8 mouse cellular contexts compared by ENCODE assay signal in genomic region chr11:120254420-120254819, GRCm38 (mm10). TPM values are rescaled to one million over a fixed set of nuclear protein-coding genes. Genes with fewer than 3 reads are reported as not detected.
A peak's percentile ranks its signal among the peaks of the same experiment; 100 is the strongest.
DNase-seq lines count a peak whose midpoint lies in the region; ATAC-seq lines count a peak whose summit lies in the region.
"Had no signal": no experiment of that assay in that cellular context is flagged by ENCODE, and none has a peak within 500 bp of the region (broad histone marks: within the 10 kb centered on the region; RNA-seq: fewer than 3 reads in every experiment).

No protein-coding gene starts in this region.

- no peak overlapping the region for H3K27ac ChIP-seq in heart, embryonic 11.5 days (ENCODE audit: low read depth, low read length)
- H3K27ac ChIP-seq in embryonic facial prominence, embryonic 11.5 days (replicated peaks; ENCODE audit: low read depth, low read length), result no peak overlapping the region
- 0 out of 2 replicates have a peak overlapping the region, but pooled peaks have one; percentile 51 for H3K27ac ChIP-seq in limb, embryonic 11.5 days (replicated peaks; ENCODE audit: low read depth, low read length)
- H3K27ac ChIP-seq: liver, embryonic 13.5 days had no signal

- H3K4me3 ChIP-seq in heart, embryonic 11.5 days (ENCODE audit: low read depth, low read length), result no peak overlapping the region
- H3K4me3 ChIP-seq in embryonic facial prominence, embryonic 11.5 days (ENCODE audit: low read depth, low read length), result no peak overlapping the region
- no peak overlapping the region for H3K4me3 ChIP-seq in limb, embryonic 11.5 days (ENCODE audit: low read depth, low read length)
- H3K4me3 ChIP-seq: liver, embryonic 13.5 days had no signal

- no peaks in the 10 kb centered on the region for H3K36me3 ChIP-seq in heart, embryonic 11.5 days (ENCODE audit: control insufficient read depth, insufficient read depth, low read length)
- no peaks in the 10 kb centered on the region for H3K36me3 ChIP-seq in embryonic facial prominence, embryonic 11.5 days (replicated peaks; ENCODE audit: control insufficient read depth, insufficient read depth, low read depth, low read length)
- H3K36me3 ChIP-seq in limb, embryonic 11.5 days (ENCODE audit: control insufficient read depth, insufficient read depth, low read length), result no peaks in the 10 kb centered on the region
- H3K36me3 ChIP-seq: liver, embryonic 13.5 days had no signal

- no peak overlapping the region for H3K4me2 ChIP-seq in heart, embryonic 11.5 days
- H3K4me2 ChIP-seq in embryonic facial prominence, embryonic 11.5 days (ENCODE audit: low read depth, low read length), result 0 out of 2 replicates have a peak overlapping the region, but pooled peaks have one; percentile 4
- H3K4me2 ChIP-seq in limb, embryonic 11.5 days (ENCODE audit: low read depth, severe bottlenecking), result no peak overlapping the region
- H3K4me2 ChIP-seq: liver, embryonic 13.5 days had no signal

- H3K4me1 ChIP-seq in heart, embryonic 11.5 days (ENCODE audit: control insufficient read depth, insufficient read depth, low read length), result peaks cover 66% of the 10 kb centered on the region
- peaks cover 26% of the 10 kb centered on the region for H3K4me1 ChIP-seq in embryonic facial prominence, embryonic 11.5 days (ENCODE audit: control insufficient read depth, insufficient read depth, low read length)
- peaks cover 85% of the 10 kb centered on the region for H3K4me1 ChIP-seq in limb, embryonic 11.5 days (ENCODE audit: control insufficient read depth, insufficient read depth, low read length)

- peak overlapping the region; percentile 22; the same call in 1 of the 2 replicates for H3K9ac ChIP-seq in heart, embryonic 11.5 days (ENCODE audit: low read depth, low read length)
- H3K9ac ChIP-seq in embryonic facial prominence, embryonic 11.5 days (replicated peaks; ENCODE audit: low read length), result no peak overlapping the region
- no peak overlapping the region for H3K9ac ChIP-seq in limb, embryonic 11.5 days (ENCODE audit: low read length)
- H3K9ac ChIP-seq: liver, embryonic 13.5 days had no signal

- WGBS in heart, embryonic 11.5 days (ENCODE audit: insufficient replicate concordance), result 72% methylated on average over 11 of the region's 11 CpGs
- 63% methylated on average over 11 of the region's 11 CpGs for WGBS in embryonic facial prominence, embryonic 11.5 days
- 66% methylated on average over 11 of the region's 11 CpGs for WGBS in limb, embryonic 11.5 days

- H3K9me3 ChIP-seq in heart, embryonic 11.5 days (replicated peaks; ENCODE audit: control insufficient read depth, low read length), result no peaks in the 10 kb centered on the region
- H3K9me3 ChIP-seq in embryonic facial prominence, embryonic 11.5 days (replicated peaks; ENCODE audit: control insufficient read depth, low read length), result no peaks in the 10 kb centered on the region
- H3K9me3 ChIP-seq in limb, embryonic 11.5 days (ENCODE audit: control insufficient read depth, low read length), result no peaks in the 10 kb centered on the region
- H3K9me3 ChIP-seq: liver, embryonic 13.5 days had no signal

- no peak for DNase-seq in heart, adult 8-10 months (ENCODE audit: low spot score)
- DNase-seq in 3T3-L1 (ENCODE audit: low read depth, low spot score), result peak; percentile 33
- no peak for DNase-seq in embryonic facial prominence, embryonic 11.5 days (ENCODE audit: low spot score)
- DNase-seq in limb, embryonic 11.5 days (ENCODE audit: low spot score), result no peak
- no peak for DNase-seq in thymus, postnatal 4 days
- DNase-seq: liver, embryonic 13.5 days had no signal

- ATAC-seq in heart, embryonic 11.5 days (replicated peaks; ENCODE audit: insufficient number of reproducible peaks, low FRiP score, low TSS enrichment), result no peak
- ATAC-seq in embryonic facial prominence, embryonic 11.5 days (replicated peaks; ENCODE audit: insufficient number of reproducible peaks, low FRiP score, low TSS enrichment, low read depth), result no peak
- no peak for ATAC-seq in limb, embryonic 11.5 days (ENCODE audit: insufficient number of reproducible peaks, low FRiP score, low TSS enrichment, low read depth)
- ATAC-seq in monocyte, adult 5-6 weeks (replicated peaks; ENCODE audit: insufficient number of reproducible peaks, low FRiP score, low TSS enrichment, poor library complexity, severe bottlenecking), result no peak

- no peaks in the 10 kb centered on the region for H3K27me3 ChIP-seq in heart, embryonic 11.5 days (ENCODE audit: control insufficient read depth, insufficient read depth, low read length)
- H3K27me3 ChIP-seq in embryonic facial prominence, embryonic 11.5 days (ENCODE audit: control insufficient read depth, insufficient read depth, low read length), result no peaks in the 10 kb centered on the region
- no peaks in the 10 kb centered on the region for H3K27me3 ChIP-seq in limb, embryonic 11.5 days (ENCODE audit: control insufficient read depth, insufficient read depth, low read length)
- H3K27me3 ChIP-seq: liver, embryonic 13.5 days had no signal

RNA-seq across cellular contexts. Expression of gene Bahcc1, which starts 21.7 kb away (rescaled TPM):
- polyA plus RNA-seq in heart, embryonic 11.5 days (2014; fragmentation: Nextera tagmentation; extraction: Ambion mirVana), result 7.0 and 9.1 TPM in 2 replicates
- total RNA-seq in heart, adult 8-10 months (2022), result 10 to 100 TPM in 2 of 4 experiments, 1 to 10 TPM in 2; 6.2 to 12.6 (median 9.3) TPM
- polyA plus RNA-seq in embryonic facial prominence, embryonic 11.5 days (2014; fragmentation: Nextera tagmentation; extraction: Ambion mirVana), result 13.5 and 15.2 TPM in 2 replicates
- 24.9 and 27.6 TPM in 2 replicates for polyA plus RNA-seq in limb, embryonic 11.5 days (2014; fragmentation: Nextera tagmentation; extraction: Ambion mirVana)
- total RNA-seq in monocyte, adult 5-6 weeks (2017), result 0.68 to 0.85 TPM (median 0.76 TPM) in 3 replicates
